Mouse (Mus musculus) ES-Bruce4 (cell line): ENCODE measurements around the gene Sestd1. TPM values are rescaled to one million over a fixed set of nuclear protein-coding genes. Genes with fewer than 3 reads are reported as not detected.

Experiments used
- H3K27ac ChIP-seq: 2 replicates; pipeline ENCODE4 v1.5.1; 2012; ENCODE audit warnings: low read length, inconsistent platforms; ENCODE audit not compliant: insufficient read depth
- H3K27me3 ChIP-seq: 2 replicates; pipeline ENCODE4 v1.6.1; 2012; ENCODE audit warnings: mild to moderate bottlenecking, low read length, inconsistent platforms; ENCODE audit not compliant: control insufficient read depth, poor library complexity, insufficient read depth, severe bottlenecking
- H3K36me3 ChIP-seq: 2 replicates; pipeline ENCODE4 v1.6.1; 2012; ENCODE audit warnings: inconsistent platforms, mild to moderate bottlenecking, low read length, moderate library complexity; ENCODE audit not compliant: control insufficient read depth, poor library complexity, insufficient read depth, severe bottlenecking
- H3K4me1 ChIP-seq: one replicate; pipeline ENCODE4 v1.8.1; 2011; ENCODE audit warnings: low read length; ENCODE audit not compliant: control insufficient read depth, insufficient read depth
- H3K4me3 ChIP-seq: 2 replicates; pipeline ENCODE4 v1.5.1; 2011; ENCODE audit warnings: low read depth, mild to moderate bottlenecking, low read length
- H3K9ac ChIP-seq: 2 replicates; pipeline ENCODE4 v1.6.1; 2012; ENCODE audit warnings: low read depth, mild to moderate bottlenecking, inconsistent platforms; ENCODE audit not compliant: poor library complexity, severe bottlenecking
- H3K9me3 ChIP-seq: replicated peaks from 2 replicates; pipeline ENCODE4 v1.6.1; 2012; ENCODE audit warnings: mild to moderate bottlenecking, low read length, inconsistent platforms; ENCODE audit not compliant: control insufficient read depth, poor library complexity, insufficient read depth, severe bottlenecking
- CTCF ChIP-seq: IDR thresholded peaks from one replicate; pipeline ENCODE4 v1.8.1; 2011; ENCODE audit warnings: low read depth, low read length
- EP300 ChIP-seq: IDR thresholded peaks from 2 replicates; pipeline ENCODE4 v1.6.1; 2011; ENCODE audit warnings: low read depth, low read length; ENCODE audit not compliant: insufficient read depth
- POLR2A ChIP-seq: IDR thresholded peaks from one replicate; pipeline ENCODE4 v1.8.1; 2011; ENCODE audit warnings: low read length; ENCODE audit not compliant: insufficient read depth
- polyA plus RNA-seq: library from polyadenylated mRNA; stranded (reverse); fragments of >200 nt; gene quantifications from 2 replicates; pipeline ENCODE4 v1.2.4, GENCODE M21; 2011; ENCODE audit warnings: low read depth; ENCODE audit not compliant: missing spikeins, insufficient read depth, insufficient read length

Gene Sestd1
- polyA plus RNA-seq, 1 experiment, result 27.2 TPM

- Histone ChIP-seq H3K27ac (no peak overlapping the region), H3K4me3 (no peak overlapping the region), H3K4me1 (no peaks in the 10 kb centered on the region), H3K9me3 (no peaks in the 10 kb centered on the region), H3K36me3 (no peaks in the 10 kb centered on the region), H3K9ac (no peak overlapping the region), H3K27me3 (no peaks in the 10 kb centered on the region)
- no peak for TF ChIP-seq POLR2A
- TF ChIP-seq CTCF, result no peak
- TF ChIP-seq EP300, result no peak
These were observed 38.1 kb downstream of the Sestd1 start for GRCm38 (mm10) chr2:77242248-77242647.

GRCm38 (mm10) chr2:77238607-77239006 lies 41.8 kb downstream of the Sestd1 start:
- H3K4me1 ChIP-seq, result no peaks in the 10 kb centered on the region
- TF ChIP-seq POLR2A, result no peak
- TF ChIP-seq CTCF, result no peak
- TF ChIP-seq EP300, result no peak
- H3K4me3 ChIP-seq, result no peak overlapping the region
- no peaks in the 10 kb centered on the region for H3K27me3 ChIP-seq
- H3K9ac ChIP-seq, result no peak overlapping the region
- no peaks in the 10 kb centered on the region for H3K9me3 ChIP-seq
- H3K27ac ChIP-seq, result no peak overlapping the region
- no peaks in the 10 kb centered on the region; the same call in 1 of the 2 replicates for H3K36me3 ChIP-seq

- H3K36me3 ChIP-seq, result no peaks in the 10 kb centered on the region; the same call in 1 of the 2 replicates
These were observed 42.3 kb downstream of the Sestd1 start for GRCm38 (mm10) chr2:77238046-77238445.

GRCm38 (mm10) chr2:77236860-77237259 lies 43.5 kb downstream of the Sestd1 start:
- no peak overlapping the region for H3K4me3 ChIP-seq
- H3K27me3 ChIP-seq, result no peaks in the 10 kb centered on the region
- H3K9me3 ChIP-seq, result no peaks in the 10 kb centered on the region
- TF ChIP-seq EP300, result no peak
- TF ChIP-seq CTCF, result no peak
- TF ChIP-seq POLR2A, result no peak
- no peak overlapping the region for H3K9ac ChIP-seq
- no peaks in the 10 kb centered on the region; the same call in 1 of the 2 replicates for H3K36me3 ChIP-seq
- H3K4me1 ChIP-seq, result no peaks in the 10 kb centered on the region
- H3K27ac ChIP-seq, result no peak overlapping the region

More at GRCm38 (mm10) chr2:77238046-77238445, 42.3 kb downstream of the Sestd1 start:
- Histone ChIP-seq H3K27me3 (no peaks in the 10 kb centered on the region), H3K27ac (no peak overlapping the region), H3K4me3 (no peak overlapping the region), H3K9me3 (no peaks in the 10 kb centered on the region), H3K9ac (no peak overlapping the region), H3K4me1 (no peaks in the 10 kb centered on the region)
- TF ChIP-seq CTCF, result no peak
- TF ChIP-seq POLR2A, result no peak
- TF ChIP-seq EP300, result no peak

- Histone ChIP-seq H3K9ac (no peak overlapping the region), H3K4me1 (no peaks in the 10 kb centered on the region), H3K4me3 (no peak overlapping the region), H3K9me3 (no peaks in the 10 kb centered on the region), H3K27me3 (no peaks in the 10 kb centered on the region), H3K36me3 (no peaks in the 10 kb centered on the region; the same call in 1 of the 2 replicates), H3K27ac (no peak overlapping the region)
- TF ChIP-seq POLR2A (no peak), CTCF (no peak), EP300 (no peak)
These were observed 44.5 kb downstream of the Sestd1 start for GRCm38 (mm10) chr2:77235896-77236295.

GRCm38 (mm10) chr2:77232604-77233003 lies 47.8 kb downstream of the Sestd1 start:
- TF ChIP-seq POLR2A, result no peak
- TF ChIP-seq EP300, result no peak
- no peak for TF ChIP-seq CTCF
- Histone ChIP-seq H3K27ac (no peak overlapping the region), H3K9ac (no peak overlapping the region), H3K9me3 (no peaks in the 10 kb centered on the region), H3K4me3 (no peak overlapping the region), H3K4me1 (no peaks in the 10 kb centered on the region), H3K27me3 (no peaks in the 10 kb centered on the region), H3K36me3 (no peaks in the 10 kb centered on the region; the same call in 1 of the 2 replicates)
